Mouse (Mus musculus): ENCODE data around the gene Rnf31. TPM values are rescaled to one million over a fixed set of nuclear protein-coding genes. Genes with fewer than 3 reads are reported as not detected.

Gene Rnf31
- polyA plus RNA-seq, 1 experiment from 2014 or later, result 27.2 TPM

GRCm38 (mm10) chr14:55649884-55650283 is 58.4 kb downstream of the Rnf31 start, which contains the start of gene Tssk4:
Gene Tssk4, plus strand, starts transcription at chr14:55650184.
- no peak within 1 kb of the TSS for H3K27ac ChIP-seq (ENCODE audit: low read length)
- ATAC-seq, result no peak
- H3K4me3 ChIP-seq (ENCODE audit: low read depth, low read length), result no peak within 1 kb of the TSS
- no peaks in the 10 kb centered on the region for H3K36me3 ChIP-seq (ENCODE audit: control insufficient read depth, insufficient read depth, low read length)
- no peaks in the 10 kb centered on the region for H3K27me3 ChIP-seq (ENCODE audit: control insufficient read depth, insufficient read depth, low read depth, low read length)
- no peak within 1 kb of the TSS for H3K9ac ChIP-seq (ENCODE audit: low read depth, low read length)
- H3K4me2 ChIP-seq (ENCODE audit: low read length), result no peak within 1 kb of the TSS
- no peaks in the 10 kb centered on the region for H3K9me3 ChIP-seq (replicated peaks; ENCODE audit: control insufficient read depth, low read length, poor library complexity, severe bottlenecking)
- WGBS, result 96% methylated on average over 2 of the region's 2 CpGs
- H3K4me1 ChIP-seq (ENCODE audit: control insufficient read depth, insufficient read depth, low read length), result peaks cover 1% of the 10 kb centered on the region; the same call in 1 of the 2 replicates

- Histone ChIP-seq H3K9me3 (replicated peaks; ENCODE audit: control insufficient read depth, low read length, poor library complexity, severe bottlenecking) (no peaks in the 10 kb centered on the region), H3K9ac (ENCODE audit: low read depth, low read length) (no peak overlapping the region), H3K4me1 (ENCODE audit: control insufficient read depth, insufficient read depth, low read length) (no peaks in the 10 kb centered on the region), H3K27ac (ENCODE audit: low read length) (no peak overlapping the region), H3K4me2 (ENCODE audit: low read length) (no peak overlapping the region), H3K36me3 (ENCODE audit: control insufficient read depth, insufficient read depth, low read length) (no peaks in the 10 kb centered on the region), H3K27me3 (ENCODE audit: control insufficient read depth, insufficient read depth, low read depth, low read length) (no peaks in the 10 kb centered on the region), H3K4me3 (ENCODE audit: low read depth, low read length) (no peak overlapping the region)
- 89% methylated on average over 7 of the region's 7 CpGs for whole genome bisulfite sequencing
- ATAC-seq, result no peak
Observed at GRCm38 (mm10) chr14:55651528-55651927, 60.0 kb downstream of the Rnf31 start.

Other genes with a start within 250 kb of the Rnf31 start
- 21.4 and 22.2 TPM in 2 replicates for gene Dhrs4, start 113.0 kb upstream of the Rnf31 start, polyA plus RNA-seq (2015; fragmentation: Nextera tagmentation; extraction: Ambion mirVana)
- 34.5 and 37.7 TPM in 2 replicates for gene Carmil3, start 101.1 kb upstream of the Rnf31 start, polyA plus RNA-seq (2015; fragmentation: Nextera tagmentation; extraction: Ambion mirVana)
- 2.2 and 3.4 TPM in 2 replicates for gene Cpne6, start 81.3 kb upstream of the Rnf31 start, polyA plus RNA-seq (2015; fragmentation: Nextera tagmentation; extraction: Ambion mirVana)
- 0.08 and 0.19 TPM in 2 replicates for gene Nrl, start 66.7 kb upstream of the Rnf31 start, polyA plus RNA-seq (2015; fragmentation: Nextera tagmentation; extraction: Ambion mirVana)
- 29.5 and 30.6 TPM in 2 replicates for gene Pck2, start 51.4 kb upstream of the Rnf31 start, polyA plus RNA-seq (2015; fragmentation: Nextera tagmentation; extraction: Ambion mirVana)
- gene Dcaf11, start 31.7 kb upstream of the Rnf31 start, polyA plus RNA-seq (2015; fragmentation: Nextera tagmentation; extraction: Ambion mirVana), result 134 and 137 TPM in 2 replicates
- 0.55 and 0.72 TPM in 2 replicates for gene A730061H03Rik, start 31.3 kb upstream of the Rnf31 start, polyA plus RNA-seq (2015; fragmentation: Nextera tagmentation; extraction: Ambion mirVana)
- gene Fitm1, start 16.1 kb upstream of the Rnf31 start, polyA plus RNA-seq (2015; fragmentation: Nextera tagmentation; extraction: Ambion mirVana), result 0.22 TPM in 1 of 2 replicates, not detected in the other
- 238 and 262 TPM in 2 replicates for gene Psme1, start 13.6 kb upstream of the Rnf31 start, polyA plus RNA-seq (2015; fragmentation: Nextera tagmentation; extraction: Ambion mirVana)
- gene Emc9, start 6.4 kb upstream of the Rnf31 start, polyA plus RNA-seq (2015; fragmentation: Nextera tagmentation; extraction: Ambion mirVana), result 31.6 and 46.9 TPM in 2 replicates
- gene Psme2, start 595 bp upstream of the Rnf31 start, polyA plus RNA-seq (2015; fragmentation: Nextera tagmentation; extraction: Ambion mirVana), result 174 and 183 TPM in 2 replicates
- 10.4 and 10.5 TPM in 2 replicates for gene Irf9, start 11.9 kb downstream of the Rnf31 start, polyA plus RNA-seq (2015; fragmentation: Nextera tagmentation; extraction: Ambion mirVana)
- gene Rec8, start 26.3 kb downstream of the Rnf31 start, polyA plus RNA-seq (2015; fragmentation: Nextera tagmentation; extraction: Ambion mirVana), result 8.0 and 8.4 TPM in 2 replicates
- gene Ipo4, start 44.2 kb downstream of the Rnf31 start, polyA plus RNA-seq (2015; fragmentation: Nextera tagmentation; extraction: Ambion mirVana), result 116 and 123 TPM in 2 replicates
- 2.1 and 2.4 TPM in 2 replicates for gene Gm49378, start 46.2 kb downstream of the Rnf31 start, polyA plus RNA-seq (2015; fragmentation: Nextera tagmentation; extraction: Ambion mirVana)
- 57.8 and 60.0 TPM in 2 replicates for gene Tm9sf1, start 52.1 kb downstream of the Rnf31 start, polyA plus RNA-seq (2015; fragmentation: Nextera tagmentation; extraction: Ambion mirVana)
- 0.20 and 0.28 TPM in 2 replicates for gene Tssk4, start 58.5 kb downstream of the Rnf31 start, polyA plus RNA-seq (2015; fragmentation: Nextera tagmentation; extraction: Ambion mirVana)
- 81.0 and 84.6 TPM in 2 replicates for gene Mdp1, start 68.8 kb downstream of the Rnf31 start, polyA plus RNA-seq (2015; fragmentation: Nextera tagmentation; extraction: Ambion mirVana)
- gene Gmpr2, start 80.2 kb downstream of the Rnf31 start, polyA plus RNA-seq (2015; fragmentation: Nextera tagmentation; extraction: Ambion mirVana), result 52.5 and 52.7 TPM in 2 replicates
- 532 and 551 TPM in 2 replicates for gene Nedd8, start 80.4 kb downstream of the Rnf31 start, polyA plus RNA-seq (2015; fragmentation: Nextera tagmentation; extraction: Ambion mirVana)
- gene Tinf2, start 90.1 kb downstream of the Rnf31 start, polyA plus RNA-seq (2015; fragmentation: Nextera tagmentation; extraction: Ambion mirVana), result 22.5 and 25.8 TPM in 2 replicates
- 0.13 and 0.15 TPM in 2 replicates for gene Tgm1, start 122.2 kb downstream of the Rnf31 start, polyA plus RNA-seq (2015; fragmentation: Nextera tagmentation; extraction: Ambion mirVana)
- 64.0 and 65.1 TPM in 2 replicates for gene Rabggta, start 130.6 kb downstream of the Rnf31 start, polyA plus RNA-seq (2015; fragmentation: Nextera tagmentation; extraction: Ambion mirVana)
- gene Dhrs1, start 154.0 kb downstream of the Rnf31 start, polyA plus RNA-seq (2015; fragmentation: Nextera tagmentation; extraction: Ambion mirVana), result 72.3 and 75.3 TPM in 2 replicates
- gene Nop9, start 154.0 kb downstream of the Rnf31 start, polyA plus RNA-seq (2015; fragmentation: Nextera tagmentation; extraction: Ambion mirVana), result 25.9 and 28.0 TPM in 2 replicates
- 0.21 and 0.26 TPM in 2 replicates for gene Cideb, start 166.8 kb downstream of the Rnf31 start, polyA plus RNA-seq (2015; fragmentation: Nextera tagmentation; extraction: Ambion mirVana)
- 0.51 and 0.59 TPM in 2 replicates for gene Ltb4r2, start 169.7 kb downstream of the Rnf31 start, polyA plus RNA-seq (2015; fragmentation: Nextera tagmentation; extraction: Ambion mirVana)
- 0.50 and 0.60 TPM in 2 replicates for gene Ltb4r1, start 174.3 kb downstream of the Rnf31 start, polyA plus RNA-seq (2015; fragmentation: Nextera tagmentation; extraction: Ambion mirVana)
- gene Adcy4, start 192.4 kb downstream of the Rnf31 start, polyA plus RNA-seq (2015; fragmentation: Nextera tagmentation; extraction: Ambion mirVana), result 4.0 and 5.0 TPM in 2 replicates
- gene Ripk3, start 197.2 kb downstream of the Rnf31 start, polyA plus RNA-seq (2015; fragmentation: Nextera tagmentation; extraction: Ambion mirVana), result 1.6 and 1.7 TPM in 2 replicates
- gene Nfatc4, start 231.4 kb downstream of the Rnf31 start, polyA plus RNA-seq (2015; fragmentation: Nextera tagmentation; extraction: Ambion mirVana), result 6.7 and 7.0 TPM in 2 replicates